Mouse (Mus musculus): ENCODE results near the gene Kcnk4. TPM values are rescaled to one million over a fixed set of nuclear protein-coding genes. Genes with fewer than 3 reads are reported as not detected.

Gene Kcnk4
- total and polyA plus RNA-seq, 3 experiments = 0.15 to 1.8 TPM; not detected in 1

DNA sequence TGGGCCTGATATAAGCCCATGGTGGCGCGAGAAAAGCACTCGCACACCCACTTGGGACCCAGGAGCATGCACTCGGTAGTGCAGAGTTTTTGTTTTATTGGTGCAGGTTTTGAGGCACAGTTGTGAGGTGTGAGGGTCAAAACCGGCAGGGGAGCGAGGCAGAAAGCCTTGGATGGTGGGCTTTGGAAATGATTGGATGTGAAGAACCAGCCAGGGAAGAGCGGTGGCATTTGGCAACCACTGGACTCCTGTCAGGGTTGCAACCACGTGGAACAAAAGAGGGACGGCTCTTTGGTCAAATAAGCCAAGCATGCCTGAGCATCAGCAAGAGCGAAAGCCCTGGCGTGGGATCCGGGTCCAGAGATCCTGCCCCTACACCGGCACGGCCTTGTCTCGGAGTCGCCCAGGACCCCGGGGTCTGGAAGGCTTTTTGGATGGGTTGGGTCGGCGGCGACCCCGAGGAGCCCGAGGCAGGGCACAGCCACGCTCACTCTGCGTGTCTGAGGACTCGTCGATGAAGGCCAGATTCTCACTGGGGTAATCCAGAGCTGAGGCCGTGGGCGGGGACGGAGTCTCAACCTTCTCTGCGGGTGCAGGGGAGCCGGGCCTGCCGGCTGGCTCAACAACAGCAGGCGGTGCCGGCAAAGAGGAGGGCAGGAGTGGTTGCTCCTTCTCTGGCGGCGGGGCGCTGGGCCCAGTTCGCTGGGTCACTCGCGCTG lies 8.5 kb downstream of the Kcnk4 start:
- Histone ChIP-seq H3K36me3 (ENCODE audit: control insufficient read depth in 1 of 2, insufficient read depth in 2 of 2, low read length in 2 of 2) (peaks cover 0 to 3% of the 10 kb centered on the region in 2 experiments; a peak in 1 of 4 replicates), H3K9ac (ENCODE audit: control insufficient read depth, low read depth, low read length, poor library complexity, severe bottlenecking) (no peak overlapping the region), H3K9me3 (replicated peaks; ENCODE audit: insufficient read depth, low read length) (no peaks in the 10 kb centered on the region), H3K27me3 (ENCODE audit: control insufficient read depth in 1 of 2, insufficient read depth in 2 of 2, low read length in 2 of 2) (no peaks in the 10 kb centered on the region), H3K79me2 (ENCODE audit: control insufficient read depth, insufficient read depth, low read length, poor library complexity) (peaks cover 5% of the 10 kb centered on the region), H3K4me3 (ENCODE audit: control insufficient read depth in 1 of 2, insufficient read depth in 1 of 2, low read depth in 2 of 2, low read length in 2 of 2) (no peak overlapping the region), H3K27ac (ENCODE audit: control insufficient read depth, low read depth, low read length) (no peak overlapping the region), H3K4me1 (ENCODE audit: control insufficient read depth in 1 of 2, insufficient read depth in 2 of 2, low read length in 2 of 2) (peaks cover 0 to 10% of the 10 kb centered on the region in 2 experiments; a peak in 1 of 4 replicates)
- TF ChIP-seq POLR2AphosphoS2 (IDR thresholded peaks at IDR 0.05; ENCODE audit: low read length) = no peak
- no peak for TF ChIP-seq GABPA (IDR thresholded peaks at IDR 0.05; ENCODE audit: low read depth, low read length)
- no peak for TF ChIP-seq ELF1 (IDR thresholded peaks at IDR 0.05; ENCODE audit: low read depth, low read length)
- no peak for TF ChIP-seq USF1 (IDR thresholded peaks at IDR 0.05; ENCODE audit: low read depth, low read length)
- no peak for TF ChIP-seq CHD1 (IDR thresholded peaks at IDR 0.05; ENCODE audit: low read depth, low read length)
- TF ChIP-seq TAL1 (IDR thresholded peaks at IDR 0.05; ENCODE audit: low read length) = no peak
- TF ChIP-seq MEF2A (IDR thresholded peaks at IDR 0.05; ENCODE audit: extremely low read depth, insufficient replicate concordance, low read depth, low read length, poor library complexity, severe bottlenecking) = no peak
- TF ChIP-seq ZNF384 (IDR thresholded peaks at IDR 0.05; ENCODE audit: low read depth, low read length) = no peak
- TF ChIP-seq RAD21 (IDR thresholded peaks at IDR 0.05; ENCODE audit: low read depth, low read length) = no peak
- TF ChIP-seq E2F4 (IDR thresholded peaks at IDR 0.05; ENCODE audit: borderline replicate concordance, low read depth, low read length) = no peak
- no peak for TF ChIP-seq JUND (IDR thresholded peaks at IDR 0.05; ENCODE audit: low read depth, low read length)
- no peak for TF ChIP-seq UBTF (IDR thresholded peaks at IDR 0.05; ENCODE audit: borderline replicate concordance, insufficient read depth, low read depth, low read length)
- TF ChIP-seq MAX (IDR thresholded peaks at IDR 0.05; ENCODE audit: low read length) = no peak
- no peak for TF ChIP-seq EP300 (IDR thresholded peaks at IDR 0.05; ENCODE audit: low read depth in 1 of 2, low read length in 2 of 2)
- no peak for TF ChIP-seq KAT2A (conservative IDR thresholded peaks at IDR 0.05; ENCODE audit: low read depth, low read length)
- no peak for TF ChIP-seq TCF12 (IDR thresholded peaks at IDR 0.05; ENCODE audit: low read depth, low read length)
- no peak for TF ChIP-seq NRF1 (IDR thresholded peaks at IDR 0.05; ENCODE audit: insufficient read depth, low read depth, low read length, poor library complexity, severe bottlenecking)
- no peak for TF ChIP-seq MYB (IDR thresholded peaks at IDR 0.05; ENCODE audit: low read depth, low read length)
- no peak for TF ChIP-seq ZKSCAN1 (IDR thresholded peaks at IDR 0.05; ENCODE audit: low read depth, low read length)
- DNase-seq (ENCODE audit: low read depth, low spot score) = no peak

DNA sequence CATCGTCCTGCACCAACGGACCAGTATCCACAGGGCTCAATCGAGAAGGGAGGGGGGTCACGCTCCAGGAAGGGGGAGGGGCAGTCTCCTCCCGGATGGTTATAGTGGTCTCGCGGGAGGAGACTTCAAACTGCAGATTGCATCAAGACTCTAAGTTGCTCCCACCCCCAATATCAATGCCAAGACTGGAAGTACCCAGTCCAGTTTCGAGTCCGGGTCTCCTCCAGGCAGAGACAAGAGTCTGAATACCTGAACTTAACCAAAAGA lies 9.1 kb downstream of the Kcnk4 start, which contains the start of gene Catsperz:
Gene Catsperz, minus strand, starts transcription at position 74 of the 267 bp plus-strand sequence.
- Histone ChIP-seq H3K36me3 (ENCODE audit: control insufficient read depth in 1 of 2, insufficient read depth in 2 of 2, low read length in 2 of 2) (peaks cover 0 to 5% of the 10 kb centered on the region in 2 experiments; a peak in 1 of 4 replicates), H3K27me3 (ENCODE audit: control insufficient read depth in 1 of 2, insufficient read depth in 2 of 2, low read length in 2 of 2) (no peaks in the 10 kb centered on the region), H3K4me1 (ENCODE audit: control insufficient read depth in 1 of 2, insufficient read depth in 2 of 2, low read length in 2 of 2) (peaks cover 0 to 10% of the 10 kb centered on the region in 2 experiments; a peak in 1 of 4 replicates), H3K79me2 (ENCODE audit: control insufficient read depth, insufficient read depth, low read length, poor library complexity) (peaks cover 9% of the 10 kb centered on the region), H3K4me3 (ENCODE audit: control insufficient read depth in 1 of 2, insufficient read depth in 1 of 2, low read depth in 2 of 2, low read length in 2 of 2) (no peak within 1 kb of the TSS), H3K9ac (ENCODE audit: control insufficient read depth, low read depth, low read length, poor library complexity, severe bottlenecking) (no peak within 1 kb of the TSS), H3K9me3 (replicated peaks; ENCODE audit: insufficient read depth, low read length) (no peaks in the 10 kb centered on the region), H3K27ac (ENCODE audit: control insufficient read depth, low read depth, low read length) (no peak within 1 kb of the TSS)
- DNase-seq (ENCODE audit: low read depth, low spot score) = no peak
- TF ChIP-seq POLR2AphosphoS2 (IDR thresholded peaks at IDR 0.05; ENCODE audit: low read length) = no peak
- no peak for TF ChIP-seq HCFC1 (IDR thresholded peaks at IDR 0.05; ENCODE audit: low read depth, low read length)
- TF ChIP-seq POLR2A (IDR thresholded peaks at IDR 0.05; ENCODE audit: control insufficient read depth in 1 of 2, insufficient read depth in 1 of 2, low read depth in 1 of 2, low read length in 2 of 2, poor library complexity in 1 of 2) = no peak
- no peak for TF ChIP-seq GATA1 (IDR thresholded peaks at IDR 0.05; ENCODE audit: low read depth, low read length)
- no peak for TF ChIP-seq TAL1 (IDR thresholded peaks at IDR 0.05; ENCODE audit: low read length)
- TF ChIP-seq BHLHE40 (IDR thresholded peaks at IDR 0.05; ENCODE audit: borderline replicate concordance, low read depth, low read length) = no peak
- TF ChIP-seq TBP (IDR thresholded peaks at IDR 0.05; ENCODE audit: low read depth, low read length) = no peak
- TF ChIP-seq SIN3A (IDR thresholded peaks at IDR 0.05; ENCODE audit: low read length) = no peak
- no peak for TF ChIP-seq MXI1 (IDR thresholded peaks at IDR 0.05; ENCODE audit: low read depth, low read length)
- TF ChIP-seq CHD2 (IDR thresholded peaks at IDR 0.05; ENCODE audit: low read length) = no peak
- TF ChIP-seq SMC3 (IDR thresholded peaks at IDR 0.05; ENCODE audit: low read depth, low read length) = no peak
- TF ChIP-seq ZNF384 (IDR thresholded peaks at IDR 0.05; ENCODE audit: low read depth, low read length) = no peak
- no peak for TF ChIP-seq CHD1 (IDR thresholded peaks at IDR 0.05; ENCODE audit: low read depth, low read length)
- no peak for TF ChIP-seq USF1 (IDR thresholded peaks at IDR 0.05; ENCODE audit: low read depth, low read length)
- no peak for TF ChIP-seq MYC (IDR thresholded peaks at IDR 0.05; ENCODE audit: low read depth, low read length)
- TF ChIP-seq MYB (IDR thresholded peaks at IDR 0.05; ENCODE audit: low read depth, low read length) = no peak
- no peak for TF ChIP-seq UBTF (IDR thresholded peaks at IDR 0.05; ENCODE audit: borderline replicate concordance, insufficient read depth, low read depth, low read length)
- TF ChIP-seq EP300 (IDR thresholded peaks at IDR 0.05; ENCODE audit: low read depth in 1 of 2, low read length in 2 of 2) = no peak
- no peak for TF ChIP-seq ELF1 (IDR thresholded peaks at IDR 0.05; ENCODE audit: low read depth, low read length)
- TF ChIP-seq CTCF (IDR thresholded peaks at IDR 0.05 in 2 of 3, conservative IDR thresholded peaks at IDR 0.05 in 1 of 3; ENCODE audit: control insufficient read depth in 1 of 3, insufficient read depth in 1 of 3, low read depth in 2 of 3, low read length in 3 of 3, poor library complexity in 1 of 3, severe bottlenecking in 1 of 3) = no peak

Measured in MEL (cell line).